Mouse (Mus musculus): ENCODE results near the gene Igflr1. TPM values are rescaled to one million over a fixed set of nuclear protein-coding genes. Genes with fewer than 3 reads are reported as not detected.
A peak's percentile ranks its signal among the peaks of the same experiment; 100 is the strongest.

Gene Igflr1
- polyA plus RNA-seq, 1 experiment from 2014 or later: 4.1 TPM

- Histone ChIP-seq H3K27ac (no peak overlapping the region), H3K4me2 (replicated peaks) (no peak overlapping the region), H3K4me1 (no peaks in the 10 kb centered on the region), H3K27me3 (no peaks in the 10 kb centered on the region), H3K4me3 (no peak overlapping the region), H3K9me3 (no peaks in the 10 kb centered on the region), H3K9ac (no peak overlapping the region), H3K36me3 (no peaks in the 10 kb centered on the region)
- no peak for ATAC-seq (ENCODE audit: insufficient number of reproducible peaks, insufficient read depth, low FRiP score, low TSS enrichment)
- 42% methylated on average over 8 of the region's 8 CpGs for WGBS
Observed at GRCm38 (mm10) chr7:30604424-30604823, 39.2 kb downstream of the Igflr1 start.

DNA sequence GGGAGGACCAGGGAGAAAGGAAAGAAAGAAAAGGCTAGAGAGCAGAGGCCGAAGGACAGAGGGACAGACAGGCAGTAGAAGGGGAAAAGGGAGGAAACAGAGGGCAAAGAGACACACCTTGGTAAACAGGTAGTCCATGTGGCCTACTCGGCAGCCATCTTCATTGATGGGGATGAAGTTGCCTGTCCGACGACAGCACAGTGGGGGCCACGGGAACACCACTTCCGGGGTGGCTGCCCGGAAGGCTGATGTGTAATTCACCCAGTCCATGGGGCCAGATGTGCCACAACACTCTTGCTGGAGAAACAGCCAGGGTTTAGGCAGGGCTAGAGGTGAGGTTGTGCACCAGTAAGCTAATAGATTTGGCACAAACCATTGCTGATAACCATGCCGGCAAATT lies 39.7 kb downstream of the Igflr1 start:
- H3K27me3 ChIP-seq: no peaks in the 10 kb centered on the region
- no peak overlapping the region for H3K27ac ChIP-seq
- H3K9ac ChIP-seq: no peak overlapping the region
- H3K4me3 ChIP-seq: no peak overlapping the region
- no peaks in the 10 kb centered on the region for H3K9me3 ChIP-seq
- H3K4me1 ChIP-seq: no peaks in the 10 kb centered on the region
- no peaks in the 10 kb centered on the region for H3K36me3 ChIP-seq
- 88% methylated on average over 8 of the region's 8 CpGs for WGBS
- ATAC-seq (ENCODE audit: insufficient number of reproducible peaks, insufficient read depth, low FRiP score, low TSS enrichment): no peak
- H3K4me2 ChIP-seq (replicated peaks): no peak overlapping the region

GRCm38 (mm10) chr7:30607706-30608309 lies 42.6 kb downstream of the Igflr1 start:
- H3K4me1 ChIP-seq: no peaks in the 10 kb centered on the region
- 0 out of 2 replicates have a peak, but pooled peaks have one; percentile 41 for ATAC-seq (ENCODE audit: insufficient number of reproducible peaks, insufficient read depth, low FRiP score, low TSS enrichment)
- H3K9me3 ChIP-seq: no peaks in the 10 kb centered on the region
- no peak overlapping the region for H3K4me3 ChIP-seq
- no peaks in the 10 kb centered on the region for H3K36me3 ChIP-seq
- H3K27ac ChIP-seq: no peak overlapping the region
- no peak overlapping the region for H3K4me2 ChIP-seq (replicated peaks)
- no peak overlapping the region for H3K9ac ChIP-seq
- H3K27me3 ChIP-seq: no peaks in the 10 kb centered on the region
- WGBS: 33% methylated on average over 8 of the region's 8 CpGs

- Histone ChIP-seq H3K27me3 (no peaks in the 10 kb centered on the region), H3K9me3 (no peaks in the 10 kb centered on the region), H3K9ac (no peak overlapping the region), H3K4me2 (replicated peaks) (no peak overlapping the region), H3K27ac (no peak overlapping the region), H3K36me3 (no peaks in the 10 kb centered on the region), H3K4me3 (no peak overlapping the region), H3K4me1 (no peaks in the 10 kb centered on the region)
- ATAC-seq (ENCODE audit: insufficient number of reproducible peaks, insufficient read depth, low FRiP score, low TSS enrichment): no peak
- 50% methylated on average over 14 of the region's 16 CpGs for WGBS
Observed at GRCm38 (mm10) chr7:30608476-30608875, 43.2 kb downstream of the Igflr1 start.

GRCm38 (mm10) chr7:30610043-30610442 lies 44.8 kb downstream of the Igflr1 start:
- H3K27ac ChIP-seq: no peak overlapping the region
- no peaks in the 10 kb centered on the region for H3K4me1 ChIP-seq
- 58% methylated on average over 7 of the region's 7 CpGs for WGBS
- H3K4me2 ChIP-seq (replicated peaks): no peak overlapping the region
- ATAC-seq (ENCODE audit: insufficient number of reproducible peaks, insufficient read depth, low FRiP score, low TSS enrichment): no peak
- H3K9me3 ChIP-seq: no peaks in the 10 kb centered on the region
- no peak overlapping the region for H3K9ac ChIP-seq
- H3K36me3 ChIP-seq: no peaks in the 10 kb centered on the region
- no peak overlapping the region for H3K4me3 ChIP-seq
- no peaks in the 10 kb centered on the region for H3K27me3 ChIP-seq

DNA sequence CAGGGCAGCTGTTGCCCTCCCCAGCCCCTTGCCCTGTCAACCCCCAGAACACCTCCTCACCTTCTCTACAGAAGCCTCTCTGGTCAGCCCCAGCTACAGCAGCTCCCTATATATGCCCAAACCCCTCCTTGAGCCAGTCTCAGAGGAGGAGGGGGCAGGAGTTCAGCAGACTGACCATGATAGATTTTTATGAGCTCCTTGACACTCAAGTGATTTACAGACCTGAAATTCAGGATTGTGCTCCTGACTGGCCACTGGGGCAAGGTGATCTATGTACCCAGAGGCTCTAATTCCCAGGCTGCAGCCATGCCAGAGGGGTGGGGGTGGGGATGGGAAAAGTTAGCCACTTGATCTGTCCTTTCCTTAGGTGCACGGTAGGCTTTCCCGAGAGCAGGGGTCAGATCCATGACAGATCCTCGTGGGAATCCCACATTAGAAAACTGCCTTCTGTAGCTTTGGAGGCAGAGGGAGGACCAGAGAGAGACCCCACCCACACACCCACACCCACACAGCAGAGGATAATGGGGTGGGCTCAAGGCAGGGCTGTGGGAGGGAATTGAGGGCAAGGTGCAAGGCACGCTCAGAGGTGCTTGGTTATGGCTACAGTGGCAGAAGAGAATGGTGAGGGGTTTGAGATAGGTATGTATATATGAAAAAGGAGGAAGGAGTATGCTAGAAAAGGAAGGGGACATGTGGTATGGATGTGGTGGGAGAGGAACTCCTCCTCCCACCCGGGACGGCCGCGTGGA lies 47.6 kb downstream of the Igflr1 start, which contains the start of gene Upk1a:
Gene Upk1a (minus strand): TSS at position 194 of the 749 bp plus-strand sequence.
- Histone ChIP-seq H3K4me1 (no peaks in the 10 kb centered on the region), H3K27ac (no peak within 1 kb of the TSS), H3K4me2 (replicated peaks) (no peak within 1 kb of the TSS), H3K4me3 (no peak within 1 kb of the TSS), H3K27me3 (no peaks in the 10 kb centered on the region), H3K9ac (no peak within 1 kb of the TSS), H3K36me3 (peaks cover 25% of the 10 kb centered on the region), H3K9me3 (no peaks in the 10 kb centered on the region)
- 0 out of 2 replicates have a peak, but pooled peaks have one; percentile 17 for ATAC-seq (ENCODE audit: insufficient number of reproducible peaks, insufficient read depth, low FRiP score, low TSS enrichment)
- 70% methylated on average over 8 of the region's 8 CpGs for WGBS

GRCm38 (mm10) chr7:30613529-30614112 lies 48.4 kb downstream of the Igflr1 start:
- no peak overlapping the region for H3K4me2 ChIP-seq (replicated peaks)
- no peak overlapping the region for H3K4me3 ChIP-seq
- no peak overlapping the region for H3K27ac ChIP-seq
- 0 out of 2 replicates have a peak, but pooled peaks have one; percentile 17 for ATAC-seq (ENCODE audit: insufficient number of reproducible peaks, insufficient read depth, low FRiP score, low TSS enrichment)
- H3K4me1 ChIP-seq: no peaks in the 10 kb centered on the region
- peaks cover 33% of the 10 kb centered on the region for H3K36me3 ChIP-seq
- no peaks in the 10 kb centered on the region for H3K9me3 ChIP-seq
- 24% methylated on average over 14 of the region's 14 CpGs for WGBS
- no peaks in the 10 kb centered on the region for H3K27me3 ChIP-seq
- no peak overlapping the region for H3K9ac ChIP-seq

- no peak overlapping the region for H3K4me2 ChIP-seq (replicated peaks)
- ATAC-seq (ENCODE audit: insufficient number of reproducible peaks, insufficient read depth, low FRiP score, low TSS enrichment): no peak
- H3K4me1 ChIP-seq: no peaks in the 10 kb centered on the region
- H3K4me3 ChIP-seq: no peak overlapping the region
- WGBS: 76% methylated on average over 2 of the region's 2 CpGs
- H3K27me3 ChIP-seq: no peaks in the 10 kb centered on the region
- H3K36me3 ChIP-seq: peaks cover 41% of the 10 kb centered on the region
- no peak overlapping the region for H3K27ac ChIP-seq
- H3K9ac ChIP-seq: no peak overlapping the region
- 0 out of 2 replicates have a peak, but pooled peaks cover 2% of the 10 kb centered on the region for H3K9me3 ChIP-seq
Observed at GRCm38 (mm10) chr7:30614454-30614853, 49.2 kb downstream of the Igflr1 start.

DNA sequence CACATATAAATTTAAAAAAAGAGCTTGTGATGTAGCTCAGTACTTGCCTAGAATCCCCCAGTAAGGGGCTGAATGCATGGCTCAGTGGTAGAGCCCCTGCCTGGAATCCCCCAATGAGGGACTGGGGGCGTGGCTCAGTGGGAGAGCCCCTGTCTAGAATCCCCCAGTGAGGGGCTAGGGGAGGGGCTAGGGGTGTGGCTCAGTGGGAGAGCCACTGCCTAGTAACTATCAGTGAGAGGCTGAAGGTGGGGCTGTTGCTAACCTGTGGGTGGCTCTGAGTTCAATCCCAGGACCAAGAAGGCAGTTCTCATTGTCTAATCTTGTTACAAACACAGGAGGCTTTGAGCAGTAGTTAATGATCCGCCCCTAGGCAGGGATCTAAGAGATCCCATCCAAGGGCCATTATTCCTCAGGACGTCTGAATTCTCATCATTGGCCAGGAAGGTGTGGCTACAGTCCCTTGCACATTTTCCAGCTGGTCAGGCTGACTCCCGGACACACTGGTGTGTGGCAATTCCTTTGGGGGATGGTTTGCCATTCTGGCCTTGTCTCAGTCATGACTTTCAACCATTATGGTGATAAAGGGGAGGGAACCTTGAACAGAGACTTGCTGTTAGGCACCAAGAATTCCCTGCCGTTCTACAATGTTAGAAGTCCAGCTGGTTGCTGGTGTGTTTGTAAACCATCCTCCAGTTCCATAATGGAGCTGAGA lies 50.0 kb downstream of the Igflr1 start:
- WGBS: 56% methylated on average over 5 of the region's 5 CpGs
- no peaks in the 10 kb centered on the region for H3K4me1 ChIP-seq
- no peaks in the 10 kb centered on the region for H3K27me3 ChIP-seq
- H3K4me2 ChIP-seq (replicated peaks): no peak overlapping the region
- H3K4me3 ChIP-seq: no peak overlapping the region
- peaks cover 46% of the 10 kb centered on the region for H3K36me3 ChIP-seq
- no peak overlapping the region for H3K9ac ChIP-seq
- H3K27ac ChIP-seq: no peak overlapping the region
- H3K9me3 ChIP-seq: 0 out of 2 replicates have a peak, but pooled peaks cover 2% of the 10 kb centered on the region
- ATAC-seq (ENCODE audit: insufficient number of reproducible peaks, insufficient read depth, low FRiP score, low TSS enrichment): no peak

Data from embryonic facial prominence, embryonic 12.5 days (tissue).